Mouse (Mus musculus) midbrain, embryonic 11.5 days (tissue): Measurements from ENCODE around the gene Clec2l. TPM values are rescaled to one million over a fixed set of nuclear protein-coding genes. Genes with fewer than 3 reads are reported as not detected.

Experiments used
- ATAC-seq: fragments of 200-750 bp; cut with Nextera tagmentation; 2 replicates; pipeline ENCODE4 v1.8.0; 2017; ENCODE audit warnings: moderate TSS enrichment, moderate library complexity; ENCODE audit not compliant: low FRiP score
- DNase-seq: peaks from one replicate; pipeline ENCODE4 v3.0.0; 2015; ENCODE audit warnings: low spot score; ENCODE audit errors: missing footprints
- H3K27ac ChIP-seq: fragments of 300-500 bp; sonication (generic); 2 replicates; pipeline ENCODE4 v1.5.1; 2014; ENCODE audit warnings: low read depth, low read length
- H3K27me3 ChIP-seq: fragments of 300-500 bp; sonication (generic); 2 replicates; pipeline ENCODE4 v1.6.1; 2014; ENCODE audit warnings: mild to moderate bottlenecking, low read length, moderate library complexity, mixed read lengths; ENCODE audit not compliant: control insufficient read depth, insufficient read depth
- H3K36me3 ChIP-seq: fragments of 300-500 bp; sonication (generic); 2 replicates; pipeline ENCODE4 v1.6.1; 2014; ENCODE audit warnings: mild to moderate bottlenecking, low read length, moderate library complexity, mixed read lengths; ENCODE audit not compliant: control insufficient read depth, insufficient read depth
- H3K4me1 ChIP-seq: fragments of 300-500 bp; sonication (generic); 2 replicates; pipeline ENCODE4 v1.6.1; 2014; ENCODE audit warnings: low read length; ENCODE audit not compliant: control insufficient read depth, insufficient read depth
- H3K4me2 ChIP-seq: fragments of 300-500 bp; sonication (generic); 2 replicates; pipeline ENCODE4 v1.6.1; 2014; ENCODE audit warnings: mild to moderate bottlenecking, moderate library complexity
- H3K4me3 ChIP-seq: fragments of 300-500 bp; sonication (generic); 2 replicates; pipeline ENCODE4 v1.5.1; 2014; ENCODE audit warnings: low read depth, low read length
- H3K9ac ChIP-seq: fragments of 300-500 bp; sonication (generic); 2 replicates; pipeline ENCODE4 v1.6.1; 2014; ENCODE audit warnings: low read length
- H3K9me3 ChIP-seq: fragments of 300-500 bp; sonication (generic); 2 replicates; pipeline ENCODE4 v1.6.1; 2016; ENCODE audit warnings: low read length; ENCODE audit not compliant: control insufficient read depth
- whole genome bisulfite sequencing: fragments of 180-500 bp; shearing (Covaris S2); extraction: QIAGEN DNeasy Blood & Tissue Kit; methylation state at CpG from one replicate; pipeline ENCODE4 v1.1.7; 2014; 5-methylcytosine and 5-hydroxymethylcytosine counted together
- polyA plus RNA-seq: library from polyadenylated mRNA; unstranded; fragments of >200 nt; fragmentation: Nextera tagmentation; extraction: Ambion mirVana; gene quantifications from 2 replicates; pipeline ENCODE4 v1.2.1, GENCODE M21; 2014

The Clec2l gene
- polyA plus RNA-seq, 1 experiment from 2014 or later = 2.2 TPM

DNA sequence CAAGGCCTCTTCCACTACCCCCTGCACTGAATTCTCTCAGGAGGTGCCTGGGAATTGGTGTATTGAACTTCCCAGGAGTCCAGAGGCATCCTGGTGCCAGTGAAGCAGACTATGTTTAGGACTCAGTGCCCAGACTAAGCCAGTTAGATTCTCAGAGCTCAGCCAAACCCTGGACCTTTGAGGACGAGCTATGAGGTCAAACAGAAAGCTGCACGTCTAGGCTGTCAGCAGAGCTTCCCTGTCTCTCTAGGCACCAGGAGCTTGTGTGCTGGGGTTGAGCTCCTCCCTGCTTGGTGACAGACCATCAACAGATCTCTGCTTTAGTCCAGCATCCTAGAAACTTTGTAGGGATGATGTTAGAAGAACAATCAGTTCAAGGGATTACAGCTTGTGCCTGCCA is 38.6 kb downstream of the Clec2l start:
- no peak overlapping the region for H3K27ac ChIP-seq
- H3K4me2 ChIP-seq = no peak overlapping the region
- H3K4me3 ChIP-seq = no peak overlapping the region
- ATAC-seq (no peak), DNase-seq (no peak)
- no peaks in the 10 kb centered on the region for H3K9me3 ChIP-seq
- H3K4me1 ChIP-seq = no peaks in the 10 kb centered on the region
- peaks cover 35% of the 10 kb centered on the region for H3K36me3 ChIP-seq
- H3K9ac ChIP-seq = no peak overlapping the region
- H3K27me3 ChIP-seq = no peaks in the 10 kb centered on the region
- 54% methylated on average over 2 of the region's 2 CpGs for WGBS

DNA sequence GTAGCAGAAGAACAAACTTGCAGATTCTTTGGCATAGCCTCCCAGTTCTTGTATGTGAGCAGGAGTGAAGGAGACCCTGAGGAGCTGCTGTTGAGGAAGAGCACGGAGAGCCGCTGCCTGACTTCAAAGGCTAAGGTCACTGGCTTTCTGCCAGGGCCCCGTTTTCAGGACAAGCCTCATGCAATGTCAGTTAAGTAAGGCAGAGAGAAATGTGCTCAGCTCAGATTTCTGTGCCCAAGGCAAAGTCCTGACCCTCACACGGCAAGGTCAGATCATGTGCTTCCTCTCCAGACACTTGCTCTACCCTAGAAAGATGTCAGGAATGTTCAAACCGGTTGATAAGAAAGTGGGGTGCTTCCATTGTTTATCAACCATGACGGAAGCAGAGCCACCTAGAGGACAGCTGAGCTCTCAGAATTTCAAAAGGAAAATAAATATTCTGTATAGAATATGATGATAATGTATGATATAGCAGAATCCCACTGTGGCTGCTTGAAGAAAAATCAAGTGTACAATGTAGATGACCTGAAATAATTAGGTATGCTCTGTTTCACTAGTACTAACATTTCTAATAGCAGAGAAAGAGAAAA is 40.0 kb downstream of the Clec2l start:
- no peak for ATAC-seq
- H3K9me3 ChIP-seq = no peaks in the 10 kb centered on the region
- no peaks in the 10 kb centered on the region for H3K4me1 ChIP-seq
- H3K4me3 ChIP-seq = no peak overlapping the region
- no peak overlapping the region for H3K27ac ChIP-seq
- WGBS = 71% methylated on average over 6 of the region's 6 CpGs
- H3K9ac ChIP-seq = no peak overlapping the region
- peaks cover 37% of the 10 kb centered on the region for H3K36me3 ChIP-seq
- no peaks in the 10 kb centered on the region for H3K27me3 ChIP-seq
- no peak overlapping the region for H3K4me2 ChIP-seq
- no peak for DNase-seq

DNA sequence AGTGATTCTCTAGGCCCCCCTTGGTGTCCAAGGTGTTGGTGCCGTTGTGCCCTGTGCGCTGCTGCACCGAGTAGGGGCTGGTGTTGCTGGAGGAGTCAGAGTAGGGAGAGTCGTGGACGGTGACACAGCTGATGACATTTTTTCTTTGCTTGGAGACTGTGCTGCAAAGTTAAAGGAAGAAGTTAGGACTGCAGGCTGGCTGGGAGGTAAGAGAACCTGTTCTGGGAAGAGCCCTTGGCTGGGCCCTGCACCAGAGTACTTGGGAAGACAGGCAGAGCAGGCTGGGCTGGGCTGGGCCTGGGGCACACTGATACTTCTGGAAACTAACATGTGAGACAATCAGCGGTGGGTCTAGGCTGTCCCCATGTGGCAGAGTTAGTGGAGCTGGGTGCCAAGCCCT is 40.7 kb downstream of the Clec2l start:
- no peak overlapping the region for H3K4me2 ChIP-seq
- no peaks in the 10 kb centered on the region for H3K9me3 ChIP-seq
- DNase-seq = no peak
- no peak overlapping the region for H3K27ac ChIP-seq
- H3K9ac ChIP-seq = no peak overlapping the region
- no peaks in the 10 kb centered on the region for H3K4me1 ChIP-seq
- H3K27me3 ChIP-seq = no peaks in the 10 kb centered on the region
- no peak for ATAC-seq
- no peak overlapping the region for H3K4me3 ChIP-seq
- 96% methylated on average over 6 of the region's 6 CpGs for WGBS
- peaks cover 34% of the 10 kb centered on the region for H3K36me3 ChIP-seq

DNA sequence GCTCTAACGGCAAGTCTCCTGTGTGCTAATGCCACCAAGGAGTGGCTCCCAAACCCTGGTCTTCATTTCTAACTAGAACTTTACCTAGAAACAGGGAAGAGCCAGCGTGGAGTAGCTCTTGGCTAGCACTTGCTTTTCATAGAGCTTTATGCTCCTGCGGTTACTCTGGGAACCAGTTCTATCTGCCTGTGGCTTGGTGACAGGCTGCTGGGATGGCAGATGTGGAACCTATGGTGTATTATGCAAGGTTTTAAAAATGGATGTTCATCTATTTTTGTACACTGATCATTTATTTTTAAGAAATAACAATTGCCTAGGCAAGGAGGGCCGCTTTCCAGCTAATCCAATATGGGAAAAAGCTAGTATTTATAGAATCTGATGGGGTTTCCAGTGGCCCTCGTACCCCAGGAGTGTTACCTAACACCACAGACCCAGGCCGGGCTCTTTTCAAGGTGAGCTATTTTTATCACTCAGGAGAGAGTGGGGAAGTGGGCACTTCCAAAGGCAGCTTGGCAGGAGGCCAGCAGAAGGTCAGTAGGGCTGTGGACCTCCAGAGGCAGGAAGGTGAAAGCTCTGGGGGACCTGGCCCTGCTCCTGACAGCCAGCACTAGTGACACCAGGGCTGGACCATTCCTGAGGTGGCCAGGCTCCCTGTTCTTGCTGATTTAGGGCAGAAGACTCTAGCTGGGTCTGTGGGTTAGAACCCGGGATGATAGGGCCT is 41.6 kb downstream of the Clec2l start:
- Histone ChIP-seq H3K27ac (no peak overlapping the region), H3K9me3 (no peaks in the 10 kb centered on the region), H3K9ac (no peak overlapping the region), H3K4me3 (no peak overlapping the region), H3K4me1 (no peaks in the 10 kb centered on the region), H3K36me3 (peaks cover 29% of the 10 kb centered on the region), H3K27me3 (no peaks in the 10 kb centered on the region), H3K4me2 (no peak overlapping the region)
- ATAC-seq (no peak), DNase-seq (no peak)
- 90% methylated on average over 7 of the region's 7 CpGs for WGBS

DNA sequence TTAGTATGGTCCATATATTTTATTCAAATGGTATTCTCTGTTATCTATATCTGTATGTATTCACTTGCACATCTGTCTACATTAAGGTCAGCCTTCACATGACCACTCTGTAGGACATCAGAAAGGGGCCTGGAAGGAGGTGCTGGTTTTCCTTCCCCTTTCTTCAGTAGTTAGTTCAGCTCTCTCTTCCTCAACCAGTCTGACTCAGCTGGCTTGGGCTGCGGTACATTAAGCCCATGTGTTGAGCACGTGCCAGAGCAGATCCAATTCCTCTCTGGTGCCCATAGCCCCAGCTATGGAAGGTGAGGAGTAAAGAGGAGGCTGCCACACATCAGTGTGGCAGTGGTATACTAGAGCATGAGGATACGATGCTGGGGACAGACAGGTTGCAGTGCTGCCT is 47.6 kb downstream of the Clec2l start:
- H3K4me2 ChIP-seq = no peak overlapping the region
- H3K4me1 ChIP-seq = no peaks in the 10 kb centered on the region
- no peak overlapping the region for H3K27ac ChIP-seq
- 94% methylated on average over 3 of the region's 3 CpGs for WGBS
- no peak overlapping the region for H3K4me3 ChIP-seq
- ATAC-seq (no peak), DNase-seq (no peak)
- no peak overlapping the region for H3K9ac ChIP-seq
- H3K27me3 ChIP-seq = no peaks in the 10 kb centered on the region
- peaks cover 27% of the 10 kb centered on the region for H3K36me3 ChIP-seq
- no peaks in the 10 kb centered on the region for H3K9me3 ChIP-seq

DNA sequence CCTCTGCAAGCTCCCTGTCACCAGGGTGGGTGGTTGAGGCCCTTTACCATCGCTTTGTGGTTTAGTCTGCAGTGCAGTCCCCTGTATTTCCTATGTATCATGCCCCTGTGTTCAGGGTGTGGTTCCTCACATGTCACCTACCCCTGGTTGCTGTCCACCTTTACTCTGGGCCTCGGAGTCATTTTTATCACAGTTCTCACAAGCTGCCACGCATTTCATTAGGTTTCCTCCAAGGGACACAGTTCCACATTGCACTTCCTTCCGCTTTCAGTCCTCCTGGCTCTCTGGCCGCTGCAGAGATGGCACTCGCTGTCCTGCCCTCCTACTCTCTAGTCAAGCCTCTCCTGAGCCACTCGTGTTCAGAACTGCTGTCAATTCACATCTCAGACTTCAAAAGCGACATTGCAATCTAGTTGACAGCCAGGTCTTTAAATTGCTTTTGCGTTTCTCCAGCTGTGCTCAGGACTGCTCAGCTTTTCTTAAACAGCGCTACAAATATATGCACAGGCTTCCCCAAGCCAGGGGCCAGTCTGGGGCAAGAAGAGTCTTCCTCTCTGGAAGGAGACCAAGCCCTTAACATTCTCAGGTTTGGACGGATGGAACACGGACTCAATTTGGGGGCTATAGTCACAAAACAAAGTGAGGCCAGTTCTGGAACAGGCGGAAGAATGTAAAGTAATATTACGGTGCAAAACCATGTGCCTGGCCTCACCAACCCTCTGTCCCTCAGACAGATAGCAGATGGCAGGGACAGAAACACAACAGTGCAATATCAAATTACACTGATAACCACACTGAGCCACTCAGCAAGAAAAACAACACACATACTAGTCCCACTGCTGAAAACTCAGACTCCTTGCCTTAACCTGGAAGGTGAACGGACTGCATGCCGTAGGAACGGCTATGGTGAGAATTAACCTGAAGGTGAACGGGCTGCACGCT is 51.4 kb downstream of the Clec2l start:
- H3K4me3 ChIP-seq = no peak overlapping the region
- H3K9me3 ChIP-seq = no peaks in the 10 kb centered on the region
- no peak for DNase-seq
- H3K4me2 ChIP-seq = no peak overlapping the region
- no peaks in the 10 kb centered on the region for H3K4me1 ChIP-seq
- WGBS = 92% methylated on average over 19 of the region's 19 CpGs
- H3K27ac ChIP-seq = no peak overlapping the region
- no peak for ATAC-seq
- H3K36me3 ChIP-seq = peaks cover 42% of the 10 kb centered on the region
- H3K27me3 ChIP-seq = no peaks in the 10 kb centered on the region
- no peak overlapping the region for H3K9ac ChIP-seq

DNA sequence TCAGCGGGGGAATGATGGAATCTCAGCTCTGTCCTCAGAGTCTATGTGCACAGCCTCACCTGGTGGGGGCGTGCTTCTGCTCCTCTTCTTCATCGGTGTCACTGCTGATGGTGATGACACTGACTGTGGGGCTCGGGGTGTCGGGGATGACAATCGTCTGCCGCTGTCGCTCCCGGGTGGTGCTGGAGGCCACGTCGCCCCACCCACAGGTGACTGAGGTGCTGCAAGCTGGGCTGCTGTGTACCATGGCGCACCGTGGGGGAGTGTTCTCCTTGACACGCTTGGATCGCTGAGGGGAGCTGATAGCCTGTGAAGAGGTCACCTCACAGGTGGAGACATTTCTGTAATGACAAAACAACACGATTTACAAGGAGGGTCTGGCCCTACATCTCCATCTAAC is 53.0 kb downstream of the Clec2l start:
- no peaks in the 10 kb centered on the region for H3K9me3 ChIP-seq
- ATAC-seq (no peak), DNase-seq (no peak)
- H3K36me3 ChIP-seq = peaks cover 46% of the 10 kb centered on the region
- H3K4me1 ChIP-seq = no peaks in the 10 kb centered on the region
- H3K27me3 ChIP-seq = no peaks in the 10 kb centered on the region
- H3K9ac ChIP-seq = no peak overlapping the region
- WGBS = 94% methylated on average over 16 of the region's 16 CpGs
- H3K4me2 ChIP-seq = no peak overlapping the region
- no peak overlapping the region for H3K4me3 ChIP-seq
- H3K27ac ChIP-seq = no peak overlapping the region

DNA sequence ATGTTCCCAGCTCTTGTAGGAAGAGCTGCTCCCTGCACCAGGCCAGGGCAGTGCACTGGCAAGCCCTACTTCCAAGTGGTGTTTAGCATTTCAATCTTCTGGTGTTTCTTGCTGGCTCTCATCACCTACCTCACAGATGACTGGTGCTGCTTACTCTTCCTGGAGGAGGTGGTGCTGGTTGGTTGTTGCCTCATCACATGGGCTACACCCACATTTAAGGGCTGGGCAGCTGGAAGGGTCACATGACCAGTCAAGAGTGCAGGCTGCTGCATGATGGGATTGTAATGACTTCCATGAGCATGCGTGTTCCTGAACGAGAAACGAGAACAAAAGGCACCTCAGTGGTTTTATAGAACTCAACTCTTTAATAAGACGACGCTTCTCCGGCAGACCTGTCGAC is 55.8 kb downstream of the Clec2l start:
- no peak overlapping the region for H3K9ac ChIP-seq
- H3K36me3 ChIP-seq = peaks cover 40% of the 10 kb centered on the region

DNA sequence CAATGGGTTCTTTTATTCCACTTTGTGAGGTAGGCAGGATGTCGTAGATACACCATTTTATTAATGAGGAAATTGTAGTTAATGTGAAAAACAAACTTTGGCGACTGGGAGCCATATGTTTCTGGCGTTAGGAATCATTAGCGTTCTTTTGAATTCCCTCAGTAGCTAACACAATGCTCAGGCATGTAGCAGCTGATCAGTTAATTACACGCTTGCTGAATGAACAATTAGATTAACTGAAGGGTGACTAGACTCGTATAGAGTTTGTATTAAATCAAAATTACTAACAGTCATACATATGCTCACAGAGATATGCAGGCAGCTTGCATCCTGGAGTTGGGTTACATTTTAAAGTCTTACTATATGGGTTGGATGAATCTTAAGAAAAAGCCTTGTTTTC is 56.4 kb downstream of the Clec2l start:
- Histone ChIP-seq H3K4me1 (no peaks in the 10 kb centered on the region), H3K27ac (no peak overlapping the region), H3K9me3 (no peaks in the 10 kb centered on the region), H3K9ac (no peak overlapping the region), H3K4me3 (no peak overlapping the region), H3K4me2 (no peak overlapping the region), H3K36me3 (peaks cover 42% of the 10 kb centered on the region), H3K27me3 (no peaks in the 10 kb centered on the region)
- no peak for ATAC-seq
- DNase-seq = no peak
- 72% methylated on average over 6 of the region's 6 CpGs for WGBS

More for the DNA sequence above, 55.8 kb downstream of the Clec2l start:
- Histone ChIP-seq H3K4me3 (no peak overlapping the region), H3K27me3 (no peaks in the 10 kb centered on the region), H3K4me1 (no peaks in the 10 kb centered on the region), H3K4me2 (no peak overlapping the region), H3K27ac (no peak overlapping the region), H3K9me3 (no peaks in the 10 kb centered on the region)
- WGBS = 95% methylated on average over 7 of the region's 7 CpGs
- ATAC-seq = no peak
- no peak for DNase-seq
